Mouse (Mus musculus) lung, embryonic 14.5 days (tissue): Measurements from ENCODE around the gene Exoc6. TPM values are rescaled to one million over a fixed set of nuclear protein-coding genes. Genes with fewer than 3 reads are reported as not detected.

Experiments used
- ATAC-seq: fragments of 200-750 bp; cut with Nextera tagmentation; 2 replicates; pipeline ENCODE4 v1.8.0; 2017; ENCODE audit warnings: mild to moderate bottlenecking, moderate TSS enrichment, moderate library complexity; ENCODE audit not compliant: insufficient read depth
- DNase-seq: peaks from one replicate; pipeline ENCODE4 v3.0.0-alpha.2; 2015
- H3K27ac ChIP-seq: fragments of 300-500 bp; sonication (generic); 2 replicates; pipeline ENCODE4 v1.5.1; 2014; ENCODE audit warnings: low read depth, mild to moderate bottlenecking, moderate library complexity
- H3K27me3 ChIP-seq: fragments of 300-500 bp; sonication (generic); 2 replicates; pipeline ENCODE4 v1.6.1; 2014; ENCODE audit warnings: low read length, control low read depth; ENCODE audit not compliant: insufficient read depth
- H3K36me3 ChIP-seq: fragments of 300-500 bp; sonication (generic); 2 replicates; pipeline ENCODE4 v1.6.1; 2014; ENCODE audit warnings: control low read depth; ENCODE audit not compliant: insufficient read depth
- H3K4me1 ChIP-seq: fragments of 300-500 bp; sonication (generic); 2 replicates; pipeline ENCODE4 v1.6.1; 2014; ENCODE audit warnings: antibody characterized with exemption, control low read depth; ENCODE audit not compliant: insufficient read depth
- H3K4me2 ChIP-seq: fragments of 300-500 bp; sonication (generic); 2 replicates; pipeline ENCODE4 v1.6.1; 2014; ENCODE audit warnings: mild to moderate bottlenecking
- H3K4me3 ChIP-seq: fragments of 300-500 bp; sonication (generic); 2 replicates; pipeline ENCODE4 v1.5.1; 2014; ENCODE audit warnings: low read depth, low read length
- H3K9ac ChIP-seq: fragments of 300-500 bp; sonication (generic); 2 replicates; pipeline ENCODE4 v1.6.1; 2014
- H3K9me3 ChIP-seq: fragments of 300-500 bp; sonication (generic); 2 replicates; pipeline ENCODE4 v1.6.1; 2016; ENCODE audit warnings: low read depth, low read length, control low read depth
- CTCF ChIP-seq: IDR thresholded peaks from 2 replicates; pipeline ENCODE4 v1.5.1; 2016; ENCODE audit warnings: antibody characterized with exemption, low read depth
- WGBS: fragments of 180-500 bp; shearing (Covaris S2); extraction: QIAGEN DNeasy Blood & Tissue Kit; methylation state at CpG from one replicate; pipeline ENCODE4 v1.1.7; 2014; 5-methylcytosine and 5-hydroxymethylcytosine counted together
- polyA plus RNA-seq: library from polyadenylated mRNA; unstranded; fragments of >200 nt; fragmentation: Nextera tagmentation; extraction: Ambion mirVana; gene quantifications from 2 replicates; pipeline ENCODE4 v1.2.1, GENCODE M21; 2014

Exoc6 gene
- polyA plus RNA-seq, 1 experiment from 2014 or later = 13.2 TPM

DNA sequence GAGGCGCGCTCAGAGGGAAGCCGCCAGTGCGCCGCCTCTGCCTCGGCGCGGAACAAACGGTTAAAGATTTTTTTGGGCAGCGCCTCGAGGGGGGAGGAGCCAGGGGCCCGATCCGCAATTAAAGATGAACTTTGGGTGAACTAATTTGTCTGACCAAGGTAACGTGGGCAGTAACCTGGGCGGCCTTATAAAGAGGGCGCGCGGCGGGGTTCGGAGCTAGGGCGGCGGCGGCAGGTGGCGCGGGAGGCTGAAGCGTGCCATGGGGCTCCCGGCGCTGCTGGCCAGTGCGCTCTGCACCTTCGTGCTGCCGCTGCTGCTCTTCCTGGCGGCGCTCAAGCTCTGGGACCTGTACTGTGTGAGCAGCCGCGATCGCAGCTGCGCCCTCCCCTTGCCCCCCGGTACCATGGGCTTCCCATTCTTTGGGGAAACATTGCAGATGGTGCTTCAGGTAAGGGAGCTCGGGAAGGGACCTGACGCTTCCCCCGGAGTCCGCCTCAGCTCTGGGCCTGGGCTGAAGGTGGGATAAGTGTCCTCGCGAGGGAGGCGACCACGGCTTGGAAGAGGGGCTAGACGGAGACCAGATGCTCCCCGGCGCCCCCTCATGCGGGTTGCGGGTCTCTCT is 147.5 kb downstream of the Exoc6 start, which contains the start of gene Cyp26a1:
Cyp26a1 (plus strand) TSS at position 148 of the 622 bp plus-strand sequence.
- ATAC-seq = no peak
- H3K4me3 ChIP-seq = peak within 1 kb of the TSS; percentile 33
- H3K4me2 ChIP-seq = peak within 1 kb of the TSS; percentile 58
- WGBS = under 1% methylated on average over 51 of the region's 51 CpGs
- H3K9me3 ChIP-seq = no peaks in the 10 kb centered on the region
- TF ChIP-seq CTCF = no peak
- H3K4me1 ChIP-seq = no peaks in the 10 kb centered on the region; the same call in 1 of the 2 replicates
- no peak within 1 kb of the TSS for H3K9ac ChIP-seq
- no peaks in the 10 kb centered on the region for H3K36me3 ChIP-seq
- no peak within 1 kb of the TSS for H3K27ac ChIP-seq
- DNase-seq = peak; percentile 40
- H3K27me3 ChIP-seq = peaks cover 100% of the 10 kb centered on the region

DNA sequence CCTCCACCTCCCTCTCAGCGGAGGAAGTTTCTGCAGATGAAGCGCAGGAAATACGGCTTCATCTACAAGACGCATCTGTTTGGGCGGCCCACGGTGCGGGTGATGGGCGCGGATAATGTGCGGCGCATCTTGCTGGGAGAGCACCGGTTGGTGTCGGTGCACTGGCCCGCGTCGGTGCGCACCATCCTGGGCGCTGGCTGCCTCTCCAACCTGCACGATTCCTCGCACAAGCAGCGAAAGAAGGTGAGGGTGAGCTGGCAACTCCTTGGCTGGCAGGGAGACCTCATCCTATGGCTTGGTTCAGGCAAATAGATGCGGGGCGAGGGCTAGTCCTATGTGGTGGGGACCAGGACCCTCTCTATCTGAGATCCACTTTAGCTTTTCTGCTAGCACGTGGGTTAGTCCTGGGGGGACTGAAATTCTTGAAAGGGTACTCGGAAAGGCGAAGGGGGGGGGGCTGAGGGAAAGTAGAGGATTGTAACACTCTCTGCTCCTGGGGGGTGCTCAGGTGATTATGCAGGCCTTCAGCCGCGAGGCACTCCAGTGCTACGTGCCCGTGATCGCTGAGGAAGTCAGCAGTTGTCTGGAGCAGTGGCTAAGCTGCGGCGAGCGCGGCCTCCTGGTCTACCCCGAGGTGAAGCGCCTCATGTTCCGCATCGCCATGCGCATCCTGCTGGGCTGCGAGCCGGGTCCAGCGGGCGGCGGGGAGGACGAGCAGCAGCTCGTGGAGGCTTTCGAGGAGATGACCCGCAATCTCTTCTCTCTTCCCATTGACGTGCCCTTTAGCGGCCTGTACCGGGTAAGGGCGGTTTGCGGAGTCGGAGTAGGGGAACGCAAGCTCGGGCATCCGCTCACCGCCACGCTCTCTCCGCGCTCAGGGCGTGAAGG is 148.3 kb downstream of the Exoc6 start:
- H3K9ac ChIP-seq = no peak overlapping the region
- TF ChIP-seq CTCF = no peak
- peak overlapping the region; percentile 58 for H3K4me2 ChIP-seq
- H3K4me1 ChIP-seq = no peaks in the 10 kb centered on the region; the same call in 1 of the 2 replicates
- 1% methylated on average over 63 of the region's 63 CpGs for WGBS
- DNase-seq (peak; percentile 53), ATAC-seq (no peak)
- H3K27me3 ChIP-seq = peaks cover 100% of the 10 kb centered on the region
- no peaks in the 10 kb centered on the region for H3K36me3 ChIP-seq
- peak overlapping the region; percentile 33 for H3K4me3 ChIP-seq
- no peaks in the 10 kb centered on the region for H3K9me3 ChIP-seq
- H3K27ac ChIP-seq = no peak overlapping the region

DNA sequence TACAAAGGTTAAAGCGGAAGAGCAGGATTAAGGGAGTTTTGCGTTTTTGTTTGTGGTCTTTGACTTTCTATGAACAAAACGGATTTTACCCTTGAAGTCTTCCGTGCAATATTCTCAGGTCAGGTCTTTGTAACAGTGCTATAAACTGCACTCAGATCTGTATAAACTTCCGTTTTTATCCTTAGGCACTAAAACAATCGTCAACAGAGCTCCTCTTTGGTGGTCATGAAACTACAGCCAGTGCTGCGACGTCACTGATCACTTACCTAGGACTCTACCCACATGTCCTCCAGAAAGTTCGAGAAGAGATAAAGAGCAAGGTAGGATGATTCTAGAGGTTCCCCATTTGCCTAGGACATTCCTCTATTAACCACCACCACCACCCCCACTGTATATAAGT is 149.5 kb downstream of the Exoc6 start:
- Histone ChIP-seq H3K27me3 (peaks cover 90% of the 10 kb centered on the region), H3K27ac (no peak overlapping the region), H3K4me3 (no peak overlapping the region), H3K4me1 (no peaks in the 10 kb centered on the region; the same call in 1 of the 2 replicates), H3K4me2 (no peak overlapping the region), H3K9ac (no peak overlapping the region), H3K9me3 (no peaks in the 10 kb centered on the region), H3K36me3 (no peaks in the 10 kb centered on the region)
- no peak for DNase-seq
- ATAC-seq = no peak
- TF ChIP-seq CTCF = no peak
- 24% methylated on average over 9 of the region's 9 CpGs for WGBS

DNA sequence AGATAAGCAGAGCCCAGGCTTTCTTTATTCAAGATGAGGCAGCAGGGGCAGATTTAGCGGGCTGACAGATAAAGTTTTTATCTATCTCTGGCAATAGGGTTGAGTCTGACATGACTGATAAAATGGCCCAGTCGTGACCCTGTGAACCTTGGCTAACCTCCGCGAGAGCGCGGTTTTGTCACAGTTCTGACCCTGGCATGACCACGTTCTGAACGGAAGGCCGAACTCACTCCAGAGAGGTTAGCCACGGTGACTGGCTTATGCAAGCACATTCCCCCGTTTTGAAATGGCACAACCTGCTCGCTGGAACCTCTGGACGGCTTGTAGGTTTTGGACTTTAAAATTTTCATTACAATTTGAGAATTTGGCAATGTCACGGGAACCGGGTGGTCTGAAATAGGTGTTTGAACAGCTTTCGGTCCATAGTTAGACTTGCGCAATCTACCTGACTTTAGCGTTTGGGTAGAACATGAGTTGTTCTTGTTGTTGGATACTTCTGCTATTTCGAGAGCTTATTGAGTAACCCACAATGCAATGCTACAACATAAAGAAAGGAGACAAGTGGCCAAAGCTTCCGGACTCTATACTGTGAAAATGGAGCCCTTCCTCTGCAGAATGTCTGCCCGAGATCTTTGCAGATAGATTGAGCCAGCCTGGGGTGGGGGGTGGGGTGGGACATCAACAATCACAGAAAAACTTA is 152.3 kb downstream of the Exoc6 start:
- H3K4me3 ChIP-seq = no peak overlapping the region
- no peak overlapping the region for H3K9ac ChIP-seq
- no peaks in the 10 kb centered on the region for H3K9me3 ChIP-seq
- no peaks in the 10 kb centered on the region for H3K36me3 ChIP-seq
- no peak for ATAC-seq
- 36% methylated on average over 21 of the region's 21 CpGs for WGBS
- H3K27me3 ChIP-seq = peaks cover 62% of the 10 kb centered on the region
- no peak for TF ChIP-seq CTCF
- no peak overlapping the region for H3K27ac ChIP-seq
- DNase-seq = no peak
- H3K4me1 ChIP-seq = no peaks in the 10 kb centered on the region
- H3K4me2 ChIP-seq = no peak overlapping the region

DNA sequence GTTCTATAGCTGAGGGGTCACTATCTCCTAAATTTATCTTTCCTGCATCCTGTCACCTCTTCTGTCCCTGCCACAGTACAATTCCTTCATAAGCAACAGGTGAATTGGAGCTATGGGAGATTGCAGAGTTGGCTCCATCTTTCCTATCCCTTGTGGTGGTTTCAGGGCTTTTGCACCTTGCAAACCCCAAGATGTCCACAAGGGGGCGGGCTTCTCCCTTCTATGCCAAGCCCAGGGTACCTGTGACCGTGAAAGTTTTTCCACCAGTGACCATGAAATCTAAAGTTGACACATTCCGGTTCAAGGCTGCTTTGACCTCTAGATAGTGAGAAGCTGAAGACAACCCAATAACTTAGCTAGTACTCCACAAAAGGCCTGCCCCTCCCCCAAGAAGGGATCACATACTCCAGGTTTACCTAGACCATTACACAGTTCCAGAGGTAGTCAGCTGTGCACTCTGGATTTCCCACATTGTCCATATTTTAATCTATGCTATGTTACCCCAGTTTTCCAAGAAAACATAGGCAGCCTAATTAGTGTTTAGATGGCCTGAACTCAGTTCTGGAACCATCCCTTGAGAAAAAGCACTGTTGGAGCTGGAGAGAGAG is 153.8 kb downstream of the Exoc6 start:
- H3K4me3 ChIP-seq = no peak overlapping the region
- no peaks in the 10 kb centered on the region for H3K4me1 ChIP-seq
- TF ChIP-seq CTCF = peak; percentile 89
- no peak overlapping the region for H3K27ac ChIP-seq
- DNase-seq (peak; percentile 79), ATAC-seq (peak; percentile 60; the same call in 1 of the 2 replicates)
- H3K9ac ChIP-seq = no peak overlapping the region
- peaks cover 47% of the 10 kb centered on the region for H3K27me3 ChIP-seq
- no peak overlapping the region for H3K4me2 ChIP-seq
- WGBS = 4% methylated on average over 3 of the region's 3 CpGs
- no peaks in the 10 kb centered on the region for H3K36me3 ChIP-seq
- H3K9me3 ChIP-seq = no peaks in the 10 kb centered on the region

DNA sequence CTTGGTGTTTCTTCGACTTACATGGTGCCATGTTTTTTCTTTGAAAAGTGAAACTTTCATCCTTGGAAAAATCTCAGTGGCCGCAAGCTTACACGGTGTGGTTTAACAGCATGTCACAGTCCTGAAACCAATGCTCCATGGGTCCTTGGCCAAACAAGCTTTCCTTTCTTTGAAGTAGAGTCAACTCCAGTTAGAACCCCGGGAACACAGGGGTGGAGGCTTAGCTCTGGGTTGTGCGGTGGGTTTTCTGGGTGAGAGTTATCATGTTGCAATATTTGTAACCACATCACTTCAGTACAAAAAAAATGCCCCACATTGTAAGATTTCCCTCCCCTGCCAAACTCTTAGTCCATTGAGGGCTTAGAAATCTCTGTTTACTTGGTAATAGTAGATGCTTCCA is 155.5 kb downstream of the Exoc6 start:
- WGBS = 81% methylated on average over 5 of the region's 5 CpGs
- no peak overlapping the region for H3K4me2 ChIP-seq
- TF ChIP-seq CTCF = no peak
- H3K27ac ChIP-seq = no peak overlapping the region
- H3K9ac ChIP-seq = no peak overlapping the region
- peaks cover 30% of the 10 kb centered on the region for H3K27me3 ChIP-seq
- H3K9me3 ChIP-seq = no peaks in the 10 kb centered on the region
- H3K36me3 ChIP-seq = no peaks in the 10 kb centered on the region
- DNase-seq (no peak), ATAC-seq (no peak)
- no peak overlapping the region for H3K4me3 ChIP-seq
- H3K4me1 ChIP-seq = no peaks in the 10 kb centered on the region
